Mouse (Mus musculus) neural tube, embryonic 14.5 days (tissue): ENCODE measurements around the gene Serpinc1. TPM values are rescaled to one million over a fixed set of nuclear protein-coding genes. Genes with fewer than 3 reads are reported as not detected.

ENCODE experiments used
- polyA plus RNA-seq: library from polyadenylated mRNA; unstranded; fragments of >200 nt; fragmentation: Nextera tagmentation; extraction: Ambion mirVana; gene quantifications from 2 replicates; pipeline ENCODE4 v1.2.1, GENCODE M21; 2014

Gene Serpinc1
- polyA plus RNA-seq, 1 experiment from 2014 or later, result 2.4 TPM

Other genes with a start within 250 kb of the Serpinc1 start
- 45.6 and 61.3 TPM in 2 replicates for gene Rabgap1l, start 185.4 kb upstream of the Serpinc1 start, polyA plus RNA-seq
- gene Rc3h1, start 72.2 kb upstream of the Serpinc1 start, polyA plus RNA-seq, result 8.6 and 13.0 TPM in 2 replicates
- gene Zbtb37, start 56.3 kb downstream of the Serpinc1 start, polyA plus RNA-seq, result 12.3 and 19.1 TPM in 2 replicates
- gene Dars2, start 92.1 kb downstream of the Serpinc1 start, polyA plus RNA-seq, result 26.4 and 29.3 TPM in 2 replicates
- 7.8 and 9.3 TPM in 2 replicates for gene Cenpl, start 92.1 kb downstream of the Serpinc1 start, polyA plus RNA-seq
- 22.6 and 25.3 TPM in 2 replicates for gene Klhl20, start 152.9 kb downstream of the Serpinc1 start, polyA plus RNA-seq
- gene Ankrd45, start 164.1 kb downstream of the Serpinc1 start, polyA plus RNA-seq, result 24.6 and 28.3 TPM in 2 replicates
- gene Tex50, start 180.7 kb downstream of the Serpinc1 start, polyA plus RNA-seq, result 0.22 and 0.58 TPM in 2 replicates